Mouse (Mus musculus) limb, embryonic 11.5 days (tissue): ENCODE data around the gene Opalin. TPM values are rescaled to one million over a fixed set of nuclear protein-coding genes. Genes with fewer than 3 reads are reported as not detected.
A peak's percentile ranks its signal among the peaks of the same experiment; 100 is the strongest.

Source experiments
- ATAC-seq: fragments of 200-750 bp; cut with Nextera tagmentation; 2 replicates; pipeline ENCODE4 v1.8.0; 2017; ENCODE audit warnings: low read depth; ENCODE audit not compliant: insufficient number of reproducible peaks, low FRiP score, low TSS enrichment
- DNase-seq: peaks from one replicate; pipeline ENCODE4 v3.0.0-alpha.2; 2015; ENCODE audit warnings: low spot score
- H3K27ac ChIP-seq: fragments of 300-500 bp; sonication (generic); replicated peaks from 2 replicates; pipeline ENCODE4 v1.5.1; 2014; ENCODE audit warnings: low read depth, mild to moderate bottlenecking, low read length
- H3K27me3 ChIP-seq: fragments of 300-500 bp; sonication (generic); 2 replicates; pipeline ENCODE4 v1.6.1; 2014; ENCODE audit warnings: mild to moderate bottlenecking, low read length, mixed read lengths; ENCODE audit not compliant: control insufficient read depth, insufficient read depth
- H3K36me3 ChIP-seq: fragments of 300-500 bp; sonication (generic); 2 replicates; pipeline ENCODE4 v1.6.1; 2014; ENCODE audit warnings: mild to moderate bottlenecking, low read length, moderate library complexity, mixed read lengths; ENCODE audit not compliant: control insufficient read depth, insufficient read depth
- H3K4me1 ChIP-seq: fragments of 300-500 bp; sonication (generic); 2 replicates; pipeline ENCODE4 v1.6.1; 2014; ENCODE audit warnings: low read length, mixed read lengths; ENCODE audit not compliant: control insufficient read depth, insufficient read depth
- H3K4me2 ChIP-seq: fragments of 300-500 bp; sonication (generic); 2 replicates; pipeline ENCODE4 v1.6.1; 2014; ENCODE audit warnings: low read depth, mild to moderate bottlenecking, moderate library complexity; ENCODE audit not compliant: severe bottlenecking
- H3K4me3 ChIP-seq: fragments of 300-500 bp; sonication (generic); 2 replicates; pipeline ENCODE4 v1.5.1; 2014; ENCODE audit warnings: low read depth, low read length
- H3K9ac ChIP-seq: fragments of 300-500 bp; sonication (generic); 2 replicates; pipeline ENCODE4 v1.6.1; 2014; ENCODE audit warnings: mild to moderate bottlenecking, low read length
- H3K9me3 ChIP-seq: fragments of 300-500 bp; sonication (generic); 2 replicates; pipeline ENCODE4 v1.6.1; 2016; ENCODE audit warnings: low read length; ENCODE audit not compliant: control insufficient read depth
- WGBS: fragments of 180-500 bp; shearing (Covaris S2); extraction: QIAGEN DNeasy Blood & Tissue Kit; methylation state at CpG from one replicate; pipeline ENCODE4 v1.1.7; 2014; 5-methylcytosine and 5-hydroxymethylcytosine counted together
- polyA plus RNA-seq: library from polyadenylated mRNA; unstranded; fragments of >200 nt; fragmentation: Nextera tagmentation; extraction: Ambion mirVana; gene quantifications from 2 replicates; pipeline ENCODE4 v1.2.1, GENCODE M21; 2014

Gene Opalin
- polyA plus RNA-seq: not detected in 2 replicates

DNA sequence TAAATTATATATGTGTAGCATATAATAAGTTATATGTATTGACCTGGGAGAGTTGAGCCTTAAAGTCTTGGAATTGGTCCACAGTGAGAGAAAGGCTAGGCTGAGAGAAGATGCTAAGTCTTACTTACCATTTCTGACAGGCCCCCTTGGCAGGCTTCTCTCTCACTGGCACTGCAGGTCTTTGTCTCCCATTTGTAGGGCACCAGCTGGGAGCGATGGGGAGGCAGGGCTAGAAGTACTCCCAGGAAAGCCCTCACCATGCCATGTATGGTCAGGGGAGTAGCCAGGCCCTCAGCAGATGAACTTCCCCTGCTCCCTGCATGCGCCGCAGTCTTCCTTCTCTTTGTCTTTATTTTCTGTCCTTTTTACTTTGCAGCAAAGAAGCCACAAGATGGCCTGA lies at the start of gene Opalin:
TSS of gene Opalin (minus strand) at position 208 of the 400 bp plus-strand sequence.
- Histone ChIP-seq H3K27me3 (no peaks in the 10 kb centered on the region), H3K36me3 (no peaks in the 10 kb centered on the region), H3K9me3 (no peaks in the 10 kb centered on the region), H3K4me2 (no peak within 1 kb of the TSS), H3K4me1 (no peaks in the 10 kb centered on the region), H3K9ac (no peak within 1 kb of the TSS), H3K27ac (no peak within 1 kb of the TSS), H3K4me3 (no peak within 1 kb of the TSS)
- DNase-seq (no peak), ATAC-seq (no peak)
- 81% methylated on average over 3 of the region's 3 CpGs for WGBS

DNA sequence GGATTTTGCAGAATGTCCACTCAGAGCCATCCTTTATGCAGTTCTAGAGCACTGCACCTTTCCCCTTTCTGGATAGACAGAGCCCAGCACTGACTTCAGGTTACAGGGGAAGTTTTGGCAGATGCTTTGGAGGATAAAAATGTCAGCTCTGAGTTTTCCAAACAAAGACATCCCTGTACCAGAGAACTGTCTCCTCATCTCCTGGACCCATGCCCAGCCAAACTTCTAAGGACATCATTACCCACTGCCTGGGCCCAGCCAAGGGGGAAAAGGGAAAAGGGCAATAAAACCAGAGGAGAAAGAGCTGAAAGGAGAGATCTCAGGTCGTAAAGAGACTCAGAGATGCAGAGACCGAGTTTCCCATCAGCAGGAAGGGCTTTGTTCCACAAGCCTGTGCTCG lies 46.1 kb upstream of the Opalin start:
- 27% methylated on average over 3 of the region's 3 CpGs for WGBS
- Histone ChIP-seq H3K27ac (no peak overlapping the region), H3K9me3 (no peaks in the 10 kb centered on the region), H3K4me3 (no peak overlapping the region), H3K4me2 (no peak overlapping the region), H3K4me1 (no peaks in the 10 kb centered on the region), H3K9ac (no peak overlapping the region), H3K27me3 (no peaks in the 10 kb centered on the region), H3K36me3 (no peaks in the 10 kb centered on the region)
- no peak for ATAC-seq
- no peak for DNase-seq

DNA sequence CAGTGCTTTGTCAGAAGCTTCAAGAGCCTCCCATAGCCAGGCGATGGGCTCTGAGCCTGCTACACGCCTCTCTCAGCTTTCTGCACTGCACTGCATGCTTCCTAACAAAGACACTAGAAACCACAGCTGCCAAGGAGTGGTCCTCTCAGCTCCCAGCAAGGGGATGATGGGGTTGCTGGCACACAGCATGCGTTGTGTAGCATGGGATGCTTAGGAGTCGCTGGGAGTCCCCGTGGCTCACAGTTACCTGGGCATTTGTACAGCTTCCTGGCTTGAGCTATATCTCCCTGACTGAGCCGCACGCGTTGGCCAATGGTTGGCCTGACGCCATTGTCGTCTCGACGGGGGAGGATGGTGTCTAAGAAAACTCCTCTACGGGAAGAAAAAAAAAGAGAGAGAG lies 43.0 kb upstream of the Opalin start:
- DNase-seq: no peak
- H3K27me3 ChIP-seq: no peaks in the 10 kb centered on the region
- WGBS: 96% methylated on average over 13 of the region's 13 CpGs
- H3K27ac ChIP-seq: no peak overlapping the region
- H3K4me1 ChIP-seq: no peaks in the 10 kb centered on the region
- no peak overlapping the region for H3K4me3 ChIP-seq
- no peaks in the 10 kb centered on the region for H3K9me3 ChIP-seq
- ATAC-seq: no peak
- H3K36me3 ChIP-seq: no peaks in the 10 kb centered on the region
- H3K9ac ChIP-seq: no peak overlapping the region
- no peak overlapping the region for H3K4me2 ChIP-seq

DNA sequence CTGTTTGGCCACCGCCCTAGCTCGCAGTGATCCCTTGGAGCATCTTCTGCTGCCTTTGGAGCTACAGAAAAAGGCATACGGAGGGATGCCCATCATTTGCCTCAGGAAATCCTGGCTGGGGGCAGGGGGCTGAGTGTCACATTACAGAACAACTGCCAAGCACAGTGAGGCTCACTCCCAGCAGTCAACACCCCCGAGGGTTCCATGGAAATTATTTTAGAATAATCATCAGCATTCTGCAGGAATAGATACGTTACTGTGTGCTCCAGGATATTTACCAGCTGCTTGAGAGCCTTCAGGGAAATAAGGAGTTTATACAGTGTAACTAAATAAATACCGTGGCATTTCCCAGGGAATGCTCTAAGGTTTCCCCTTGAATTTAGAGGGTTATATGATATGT lies 41.4 kb upstream of the Opalin start:
- H3K27ac ChIP-seq: no peak overlapping the region
- no peaks in the 10 kb centered on the region for H3K4me1 ChIP-seq
- H3K4me3 ChIP-seq: no peak overlapping the region
- no peak for DNase-seq
- no peak overlapping the region; the same call in 1 of the 2 replicates for H3K9ac ChIP-seq
- no peaks in the 10 kb centered on the region for H3K27me3 ChIP-seq
- no peak for ATAC-seq
- H3K9me3 ChIP-seq: no peaks in the 10 kb centered on the region
- H3K4me2 ChIP-seq: no peak overlapping the region
- WGBS: 57% methylated on average over 6 of the region's 6 CpGs
- H3K36me3 ChIP-seq: no peaks in the 10 kb centered on the region

DNA sequence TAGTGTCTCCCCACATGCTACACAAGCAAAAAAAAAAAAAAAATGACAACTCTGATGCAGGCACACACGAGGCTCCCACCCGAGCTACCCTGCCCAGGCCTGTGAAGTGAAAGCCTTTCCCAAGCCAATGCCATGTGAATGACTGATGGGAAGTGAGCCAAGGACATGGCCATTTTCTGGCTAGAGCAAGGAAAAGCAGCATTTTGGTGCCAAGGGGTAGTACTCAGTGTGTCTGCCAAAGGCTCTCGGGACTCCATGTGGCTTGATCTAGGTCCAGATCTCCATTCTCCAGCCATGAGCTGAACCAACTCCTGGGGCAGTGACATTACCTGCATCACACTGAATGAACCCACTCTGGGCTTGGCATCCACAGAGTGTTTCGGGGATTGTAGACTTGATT lies 40.4 kb upstream of the Opalin start:
- no peaks in the 10 kb centered on the region for H3K36me3 ChIP-seq
- no peak overlapping the region for H3K4me3 ChIP-seq
- no peak overlapping the region for H3K27ac ChIP-seq
- ATAC-seq (no peak), DNase-seq (no peak)
- no peaks in the 10 kb centered on the region for H3K27me3 ChIP-seq
- H3K4me2 ChIP-seq: no peak overlapping the region
- no peaks in the 10 kb centered on the region for H3K9me3 ChIP-seq
- no peak overlapping the region for H3K9ac ChIP-seq
- WGBS: 84% methylated on average over 4 of the region's 4 CpGs
- H3K4me1 ChIP-seq: 0 out of 2 replicates have a peak, but pooled peaks cover 3% of the 10 kb centered on the region

DNA sequence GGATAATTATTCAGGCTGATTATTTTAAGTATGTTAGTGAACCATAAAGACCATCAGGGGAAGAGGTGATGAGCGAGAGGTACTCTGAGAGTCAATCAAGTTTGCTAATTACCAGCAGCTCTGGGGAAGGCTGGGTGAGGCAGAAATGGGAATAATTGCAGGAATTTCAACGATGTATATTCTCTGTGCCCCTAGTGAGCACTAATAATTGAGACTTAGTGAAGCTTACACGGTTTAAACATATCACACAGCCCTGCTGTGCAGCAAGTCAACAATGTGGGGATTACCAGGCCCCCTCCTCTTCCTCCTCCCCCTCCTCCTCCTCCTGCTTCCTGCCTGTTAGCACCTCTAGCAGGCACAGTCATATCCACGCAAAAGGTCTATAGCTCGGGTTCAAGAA lies 37.7 kb upstream of the Opalin start:
- Histone ChIP-seq H3K4me1 (0 out of 2 replicates have a peak, but pooled peaks cover 3% of the 10 kb centered on the region), H3K4me2 (no peak overlapping the region), H3K4me3 (no peak overlapping the region), H3K36me3 (no peaks in the 10 kb centered on the region), H3K27me3 (no peaks in the 10 kb centered on the region), H3K27ac (no peak overlapping the region), H3K9me3 (no peaks in the 10 kb centered on the region), H3K9ac (no peak overlapping the region)
- WGBS: 40% methylated on average over 5 of the region's 5 CpGs
- DNase-seq: no peak
- ATAC-seq: 0 out of 2 replicates have a peak, but pooled peaks have one; percentile 47

DNA sequence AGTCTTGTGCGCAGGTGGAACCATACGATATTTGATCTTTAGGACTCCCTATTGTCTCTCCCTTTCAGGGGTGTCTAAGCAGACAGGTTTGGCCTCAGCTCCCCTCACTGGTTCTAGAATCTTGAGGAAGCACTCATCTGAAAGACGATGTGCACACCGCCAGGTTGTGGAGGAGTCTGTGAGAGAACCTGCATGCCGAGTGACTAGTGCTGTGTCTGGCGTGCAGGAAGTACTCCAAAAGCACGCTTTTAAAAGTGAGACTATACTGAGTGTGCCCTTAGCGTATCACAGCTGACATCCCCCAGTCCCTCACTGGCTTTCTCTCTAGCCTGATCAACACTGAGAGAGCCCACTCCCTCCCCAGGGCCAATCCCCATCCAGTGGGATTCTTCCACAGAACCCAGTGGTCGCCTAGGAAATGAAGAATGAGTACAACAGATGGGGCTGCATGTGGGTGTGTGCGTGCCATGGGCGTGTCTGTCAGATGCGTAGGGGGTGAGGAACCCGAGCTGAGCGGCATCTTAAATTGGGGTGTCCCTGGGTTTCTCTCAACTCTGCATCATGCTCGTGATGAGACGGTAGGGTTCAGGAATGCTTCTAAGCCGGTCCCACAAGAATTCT lies 37.1 kb upstream of the Opalin start:
- Histone ChIP-seq H3K4me3 (no peak overlapping the region), H3K27me3 (no peaks in the 10 kb centered on the region), H3K27ac (no peak overlapping the region), H3K9me3 (no peaks in the 10 kb centered on the region), H3K4me1 (0 out of 2 replicates have a peak, but pooled peaks cover 3% of the 10 kb centered on the region), H3K9ac (no peak overlapping the region), H3K4me2 (no peak overlapping the region), H3K36me3 (no peaks in the 10 kb centered on the region)
- DNase-seq (no peak), ATAC-seq (no peak)
- 83% methylated on average over 17 of the region's 17 CpGs for WGBS

DNA sequence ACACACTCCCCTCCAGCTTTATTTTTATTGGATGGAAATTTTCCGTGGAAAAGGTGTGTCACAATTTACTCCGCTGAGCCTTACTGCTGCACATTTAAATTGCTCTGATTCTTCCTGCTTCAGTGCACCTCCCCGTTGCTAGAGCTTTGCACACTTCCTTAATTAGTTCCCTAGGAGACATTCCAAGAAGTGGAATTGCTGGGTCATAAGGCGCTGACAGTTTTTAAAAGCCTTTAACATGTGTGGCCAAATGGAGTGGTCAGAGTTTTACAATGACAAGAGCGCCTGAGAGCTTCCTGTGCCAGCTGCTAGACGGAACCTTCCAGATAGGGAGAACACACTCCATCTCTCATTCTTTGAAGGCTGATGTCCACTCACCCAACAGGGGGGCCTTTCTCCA lies 35.7 kb upstream of the Opalin start:
- no peak overlapping the region for H3K27ac ChIP-seq
- H3K4me3 ChIP-seq: no peak overlapping the region
- DNase-seq (no peak), ATAC-seq (no peak)
- H3K27me3 ChIP-seq: no peaks in the 10 kb centered on the region
- no peak overlapping the region for H3K4me2 ChIP-seq
- H3K36me3 ChIP-seq: no peaks in the 10 kb centered on the region
- 0 out of 2 replicates have a peak, but pooled peaks cover 3% of the 10 kb centered on the region for H3K4me1 ChIP-seq
- no peak overlapping the region for H3K9ac ChIP-seq
- WGBS: 25% methylated on average over 6 of the region's 6 CpGs
- no peaks in the 10 kb centered on the region for H3K9me3 ChIP-seq

DNA sequence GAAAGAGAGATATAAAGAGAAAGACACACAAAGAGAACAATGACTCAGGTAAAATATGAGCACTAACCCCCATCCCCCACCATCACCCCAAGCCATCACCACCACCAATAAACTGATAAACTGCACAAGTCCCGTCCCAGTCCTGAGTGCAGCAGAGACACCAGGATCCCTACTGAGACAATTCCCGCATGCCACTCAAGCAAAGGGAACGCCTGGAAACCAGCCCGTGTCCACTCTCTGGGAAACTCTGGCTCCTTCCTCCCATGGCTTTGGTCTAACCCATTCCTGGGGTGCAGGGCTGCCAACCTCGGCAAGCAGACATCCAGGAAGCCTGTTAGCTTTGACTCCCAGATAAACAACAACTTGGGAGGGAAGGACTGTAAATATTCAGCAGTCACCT lies 33.1 kb upstream of the Opalin start:
- no peak overlapping the region for H3K4me3 ChIP-seq
- H3K27ac ChIP-seq: no peak overlapping the region
- no peak overlapping the region for H3K4me2 ChIP-seq
- DNase-seq (no peak), ATAC-seq (no peak)
- 0 out of 2 replicates have a peak, but pooled peaks cover 3% of the 10 kb centered on the region for H3K4me1 ChIP-seq
- H3K9ac ChIP-seq: no peak overlapping the region
- H3K9me3 ChIP-seq: no peaks in the 10 kb centered on the region
- no peaks in the 10 kb centered on the region for H3K27me3 ChIP-seq
- H3K36me3 ChIP-seq: no peaks in the 10 kb centered on the region
- 51% methylated on average over 5 of the region's 5 CpGs for WGBS
